Mouse (Mus musculus) retina, embryonic 14.5 days (tissue): ENCODE measurements at regions not wholly inside any gene's neighbourhood (a gene's known extent, or its start where the extent isn't known, plus 50 kb on each side); places are given as distances from the start of the nearest gene placed in this dataset.

ENCODE experiments used
- DNase-seq: peaks from one replicate; pipeline ENCODE4 v3.0.0-alpha.2; 2015; ENCODE audit warnings: low spot score

- peak; percentile 15 for DNase-seq
These were observed 67.3 kb downstream of the C1d start for GRCm38 (mm10) chr11:17324651-17325050.

GRCm38 (mm10) chr11:17325731-17326646, 68.6 kb downstream of the C1d start:
- DNase-seq = no peak

- no peak for DNase-seq
These were observed 69.3 kb downstream of the C1d start for GRCm38 (mm10) chr11:17326695-17327094.

- DNase-seq = no peak
These were observed 94.1 kb downstream of the C1d start for GRCm38 (mm10) chr11:17351476-17351875.

- DNase-seq = no peak
These were observed 95.1 kb downstream of the C1d start for GRCm38 (mm10) chr11:17352148-17353130.

GRCm38 (mm10) chr11:17359698-17360254, 102.4 kb downstream of the C1d start:
- peak; percentile 8 for DNase-seq

- no peak for DNase-seq
These were observed 120.5 kb downstream of the C1d start for GRCm38 (mm10) chr11:17377859-17378258.

GRCm38 (mm10) chr11:17386756-17387155, 129.4 kb downstream of the C1d start:
- DNase-seq = no peak

GRCm38 (mm10) chr11:17393832-17394231, 136.5 kb downstream of the C1d start:
- DNase-seq = no peak

GRCm38 (mm10) chr11:17414531-17414930, 157.2 kb downstream of the C1d start:
- no peak for DNase-seq

- DNase-seq = no peak
These were observed 157.8 kb downstream of the C1d start for GRCm38 (mm10) chr11:17415144-17415543.

- no peak for DNase-seq
These were observed 160.4 kb downstream of the C1d start for GRCm38 (mm10) chr11:17417656-17418289.

- no peak for DNase-seq
These were observed 184.8 kb downstream of the C1d start for GRCm38 (mm10) chr11:17442133-17442532.

GRCm38 (mm10) chr11:17449289-17449688, 191.9 kb downstream of the C1d start:
- no peak for DNase-seq

- no peak for DNase-seq
These were observed 193.1 kb downstream of the C1d start for GRCm38 (mm10) chr11:17450360-17451045.

- no peak for DNase-seq
These were observed 194.1 kb downstream of the C1d start for GRCm38 (mm10) chr11:17451451-17451850.

- DNase-seq = no peak
These were observed 196.2 kb downstream of the C1d start for GRCm38 (mm10) chr11:17453530-17453929.

- DNase-seq = peak; percentile 55
These were observed 201.6 kb downstream of the C1d start for GRCm38 (mm10) chr11:17458946-17459345.

- peak; percentile 74 for DNase-seq
These were observed 202.9 kb downstream of the C1d start for GRCm38 (mm10) chr11:17460024-17460919.

GRCm38 (mm10) chr11:17460920-17461279, 203.5 kb downstream of the C1d start:
- DNase-seq = peak; percentile 42
